Mouse (Mus musculus): ENCODE measurements around the gene Gm813. TPM values are rescaled to one million over a fixed set of nuclear protein-coding genes. Genes with fewer than 3 reads are reported as not detected.

Gene Gm813
- polyA plus RNA-seq, 1 experiment from 2014 or later, result not detected

- H3K36me3 ChIP-seq, result no peaks in the 10 kb centered on the region
- H3K4me2 ChIP-seq, result no peak overlapping the region
- 47% methylated on average over 2 of the region's 2 CpGs for WGBS
Observed at GRCm38 (mm10) chr16:58635866-58636265, 19.1 kb upstream of the Gm813 start.

GRCm38 (mm10) chr16:58629736-58630135 is 13.0 kb upstream of the Gm813 start:
- Histone ChIP-seq H3K4me3 (no peak overlapping the region), H3K27me3 (no peaks in the 10 kb centered on the region), H3K9me3 (no peaks in the 10 kb centered on the region), H3K4me2 (no peak overlapping the region), H3K4me1 (no peaks in the 10 kb centered on the region), H3K9ac (no peak overlapping the region), H3K36me3 (no peaks in the 10 kb centered on the region), H3K27ac (no peak overlapping the region)
- ATAC-seq (ENCODE audit: borderline replicate concordance, extremely low read depth, low FRiP score, low TSS enrichment), result no peak
- 53% methylated on average over 2 of the region's 2 CpGs for WGBS

More at GRCm38 (mm10) chr16:58635866-58636265, 19.1 kb upstream of the Gm813 start:
- Histone ChIP-seq H3K9me3 (no peaks in the 10 kb centered on the region), H3K4me1 (no peaks in the 10 kb centered on the region), H3K27me3 (no peaks in the 10 kb centered on the region), H3K27ac (no peak overlapping the region), H3K4me3 (no peak overlapping the region), H3K9ac (no peak overlapping the region)
- no peak for ATAC-seq (ENCODE audit: borderline replicate concordance, extremely low read depth, low FRiP score, low TSS enrichment)

GRCm38 (mm10) chr16:58628968-58629367 is 12.2 kb upstream of the Gm813 start:
- ATAC-seq (ENCODE audit: borderline replicate concordance, extremely low read depth, low FRiP score, low TSS enrichment), result no peak
- Histone ChIP-seq H3K4me1 (no peaks in the 10 kb centered on the region), H3K27ac (no peak overlapping the region), H3K27me3 (no peaks in the 10 kb centered on the region), H3K9me3 (no peaks in the 10 kb centered on the region), H3K4me3 (no peak overlapping the region), H3K36me3 (no peaks in the 10 kb centered on the region), H3K9ac (no peak overlapping the region), H3K4me2 (no peak overlapping the region)
- 84% methylated on average over 5 of the region's 5 CpGs for WGBS

- Histone ChIP-seq H3K4me1 (no peaks in the 10 kb centered on the region), H3K4me2 (no peak overlapping the region), H3K4me3 (no peak overlapping the region), H3K27ac (no peak overlapping the region), H3K9ac (no peak overlapping the region), H3K9me3 (no peaks in the 10 kb centered on the region), H3K36me3 (no peaks in the 10 kb centered on the region), H3K27me3 (no peaks in the 10 kb centered on the region)
- WGBS, result 100% methylated on average over 2 of the region's 2 CpGs
- ATAC-seq (ENCODE audit: borderline replicate concordance, extremely low read depth, low FRiP score, low TSS enrichment), result no peak
Observed at GRCm38 (mm10) chr16:58628336-58628680, 11.5 kb upstream of the Gm813 start.

GRCm38 (mm10) chr16:58627597-58628335 is 11.0 kb upstream of the Gm813 start:
- H3K9me3 ChIP-seq, result no peaks in the 10 kb centered on the region
- no peak overlapping the region for H3K4me3 ChIP-seq
- H3K27me3 ChIP-seq, result no peaks in the 10 kb centered on the region
- no peak overlapping the region for H3K4me2 ChIP-seq
- H3K36me3 ChIP-seq, result no peaks in the 10 kb centered on the region
- H3K27ac ChIP-seq, result no peak overlapping the region
- ATAC-seq (ENCODE audit: borderline replicate concordance, extremely low read depth, low FRiP score, low TSS enrichment), result no peak
- H3K4me1 ChIP-seq, result no peaks in the 10 kb centered on the region
- no peak overlapping the region for H3K9ac ChIP-seq
- WGBS, result 78% methylated on average over 4 of the region's 4 CpGs

- Histone ChIP-seq H3K4me1 (no peaks in the 10 kb centered on the region), H3K27me3 (no peaks in the 10 kb centered on the region), H3K27ac (no peak overlapping the region), H3K9me3 (no peaks in the 10 kb centered on the region), H3K36me3 (no peaks in the 10 kb centered on the region), H3K4me3 (no peak overlapping the region), H3K9ac (no peak overlapping the region), H3K4me2 (no peak overlapping the region)
- ATAC-seq (ENCODE audit: borderline replicate concordance, extremely low read depth, low FRiP score, low TSS enrichment), result no peak
- 82% methylated on average over 6 of the region's 6 CpGs for WGBS
Observed at GRCm38 (mm10) chr16:58623944-58624343, 7.2 kb upstream of the Gm813 start.

- no peak overlapping the region for H3K27ac ChIP-seq
- H3K4me1 ChIP-seq, result no peaks in the 10 kb centered on the region
- no peak overlapping the region for H3K4me3 ChIP-seq
- H3K4me2 ChIP-seq, result no peak overlapping the region
- no peak for ATAC-seq (ENCODE audit: borderline replicate concordance, extremely low read depth, low FRiP score, low TSS enrichment)
- no peak overlapping the region for H3K9ac ChIP-seq
- no peaks in the 10 kb centered on the region for H3K27me3 ChIP-seq
- H3K36me3 ChIP-seq, result no peaks in the 10 kb centered on the region
- 66% methylated on average over 4 of the region's 4 CpGs for WGBS
- H3K9me3 ChIP-seq, result no peaks in the 10 kb centered on the region
Observed at GRCm38 (mm10) chr16:58623114-58623513, 6.3 kb upstream of the Gm813 start.

- H3K36me3 ChIP-seq, result no peaks in the 10 kb centered on the region
- no peak overlapping the region for H3K4me3 ChIP-seq
- no peak overlapping the region for H3K9ac ChIP-seq
- H3K4me1 ChIP-seq, result no peaks in the 10 kb centered on the region
- 68% methylated on average over 3 of the region's 3 CpGs for WGBS
- no peak overlapping the region for H3K27ac ChIP-seq
- no peak for ATAC-seq (ENCODE audit: borderline replicate concordance, extremely low read depth, low FRiP score, low TSS enrichment)
- no peaks in the 10 kb centered on the region for H3K9me3 ChIP-seq
- H3K27me3 ChIP-seq, result no peaks in the 10 kb centered on the region
- no peak overlapping the region for H3K4me2 ChIP-seq
Observed at GRCm38 (mm10) chr16:58622377-58622776, 5.6 kb upstream of the Gm813 start.

- Histone ChIP-seq H3K4me2 (no peak overlapping the region), H3K4me3 (no peak overlapping the region), H3K4me1 (no peaks in the 10 kb centered on the region), H3K27me3 (no peaks in the 10 kb centered on the region), H3K36me3 (no peaks in the 10 kb centered on the region), H3K9me3 (no peaks in the 10 kb centered on the region), H3K9ac (no peak overlapping the region), H3K27ac (no peak overlapping the region)
- no peak for ATAC-seq (ENCODE audit: borderline replicate concordance, extremely low read depth, low FRiP score, low TSS enrichment)
Observed at GRCm38 (mm10) chr16:58617346-58617745, 568 bp upstream of the Gm813 start.

GRCm38 (mm10) chr16:58612969-58613368 is 3.8 kb downstream of the Gm813 start:
- Histone ChIP-seq H3K4me3 (no peak overlapping the region), H3K4me1 (no peaks in the 10 kb centered on the region), H3K4me2 (no peak overlapping the region), H3K36me3 (no peaks in the 10 kb centered on the region), H3K9me3 (no peaks in the 10 kb centered on the region), H3K9ac (no peak overlapping the region), H3K27ac (no peak overlapping the region), H3K27me3 (no peaks in the 10 kb centered on the region)
- WGBS, result 59% methylated on average over 3 of the region's 3 CpGs
- ATAC-seq (ENCODE audit: borderline replicate concordance, extremely low read depth, low FRiP score, low TSS enrichment), result no peak

GRCm38 (mm10) chr16:58607101-58607500 is 9.7 kb downstream of the Gm813 start:
- Histone ChIP-seq H3K36me3 (no peaks in the 10 kb centered on the region), H3K9ac (no peak overlapping the region), H3K4me2 (no peak overlapping the region), H3K9me3 (no peaks in the 10 kb centered on the region), H3K4me1 (no peaks in the 10 kb centered on the region), H3K27ac (no peak overlapping the region), H3K27me3 (no peaks in the 10 kb centered on the region), H3K4me3 (no peak overlapping the region)
- 45% methylated on average over 5 of the region's 5 CpGs for WGBS
- ATAC-seq (ENCODE audit: borderline replicate concordance, extremely low read depth, low FRiP score, low TSS enrichment), result no peak

GRCm38 (mm10) chr16:58604680-58605079 is 12.1 kb downstream of the Gm813 start:
- no peak for ATAC-seq (ENCODE audit: borderline replicate concordance, extremely low read depth, low FRiP score, low TSS enrichment)
- Histone ChIP-seq H3K9ac (no peak overlapping the region), H3K4me2 (no peak overlapping the region), H3K9me3 (no peaks in the 10 kb centered on the region), H3K36me3 (no peaks in the 10 kb centered on the region), H3K4me1 (no peaks in the 10 kb centered on the region), H3K27me3 (no peaks in the 10 kb centered on the region), H3K27ac (no peak overlapping the region), H3K4me3 (no peak overlapping the region)

GRCm38 (mm10) chr16:58603831-58604230 is 12.9 kb downstream of the Gm813 start:
- Histone ChIP-seq H3K9me3 (no peaks in the 10 kb centered on the region), H3K4me1 (no peaks in the 10 kb centered on the region), H3K27ac (no peak overlapping the region), H3K9ac (no peak overlapping the region), H3K4me3 (no peak overlapping the region), H3K36me3 (no peaks in the 10 kb centered on the region), H3K27me3 (no peaks in the 10 kb centered on the region), H3K4me2 (no peak overlapping the region)
- ATAC-seq (ENCODE audit: borderline replicate concordance, extremely low read depth, low FRiP score, low TSS enrichment), result no peak
- WGBS, result 72% methylated on average over 2 of the region's 2 CpGs
